Mouse (Mus musculus) lung, adult 2 months (tissue): ENCODE measurements around the gene E330017A01Rik.

Source experiments
- CTCF ChIP-seq: fragments of 200-500 bp; IDR thresholded peaks from 2 replicates; pipeline ENCODE4 v1.5.1; 2011; ENCODE audit warnings: mild to moderate bottlenecking, low read length, control low read depth; ENCODE audit not compliant: insufficient read depth
- POLR2A ChIP-seq: fragments of 200-500 bp; IDR thresholded peaks from 2 replicates; pipeline ENCODE4 v1.6.1; 2011; ENCODE audit warnings: low read depth, mild to moderate bottlenecking, control low read depth, low read length, borderline replicate concordance; ENCODE audit errors: extremely low read depth

DNA sequence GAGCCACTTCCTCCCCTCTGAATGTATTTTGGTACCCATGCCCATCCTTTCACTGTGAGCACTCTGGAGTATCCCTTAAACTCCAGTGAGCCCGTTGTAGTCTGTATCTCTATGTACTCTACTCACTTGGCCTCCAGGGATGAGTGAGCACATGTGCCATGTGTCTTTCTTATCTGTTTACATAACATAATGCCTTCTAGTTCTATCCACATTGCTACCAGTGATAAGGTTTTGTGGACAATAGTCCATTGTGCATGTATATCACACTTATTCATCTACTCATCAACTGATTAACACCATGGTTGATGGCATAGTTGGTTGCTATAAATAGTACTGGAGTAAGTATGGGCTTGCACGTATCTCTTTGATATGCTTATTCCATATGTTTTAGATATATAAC lies 34.7 kb downstream of the E330017A01Rik start:
- TF ChIP-seq CTCF (no peak), POLR2A (no peak)
